Mouse (Mus musculus): ENCODE measurements around the gene Mmab. TPM values are rescaled to one million over a fixed set of nuclear protein-coding genes. Genes with fewer than 3 reads are reported as not detected.

Mmab gene
- polyA plus RNA-seq (2015; fragmentation: Nextera tagmentation; extraction: Ambion mirVana), result 32.0 and 34.5 TPM in 2 replicates

GRCm38 (mm10) chr5:114443566-114444367 is at the start of gene Mmab, which contains the start of gene Mvk:
Gene Mmab, minus strand, starts transcription at chr5:114444060.
Gene Mvk, plus strand, starts transcription at chr5:114444269.

Small RNA genes within 50 kb of the gene (microRNA-seq; reads per million reads assigned to microRNA genes)
- not detected for gene Mir7027

Other genes with a start within 250 kb of the Mmab start
- 0.23 TPM in 1 of 2 replicates, not detected in the other for gene Foxn4, start 170.3 kb downstream of the Mmab start, polyA plus RNA-seq (2015; fragmentation: Nextera tagmentation; extraction: Ambion mirVana)
- 0.41 and 0.68 TPM in 2 replicates for gene Myo1h, start 154.9 kb downstream of the Mmab start, polyA plus RNA-seq (2015; fragmentation: Nextera tagmentation; extraction: Ambion mirVana)
- gene Kctd10, start 63.6 kb downstream of the Mmab start, polyA plus RNA-seq (2015; fragmentation: Nextera tagmentation; extraction: Ambion mirVana), result 31.8 and 33.3 TPM in 2 replicates
- 25.5 and 31.4 TPM in 2 replicates for gene Ube3b, start 63.5 kb downstream of the Mmab start, polyA plus RNA-seq (2015; fragmentation: Nextera tagmentation; extraction: Ambion mirVana)
- 75.8 and 83.4 TPM in 2 replicates for gene Mvk, start 209 bp upstream of the Mmab start, polyA plus RNA-seq (2015; fragmentation: Nextera tagmentation; extraction: Ambion mirVana)
- 4.0 and 5.4 TPM in 2 replicates for gene Fam222a, start 124.0 kb upstream of the Mmab start, polyA plus RNA-seq (2015; fragmentation: Nextera tagmentation; extraction: Ambion mirVana)
- 1.1 and 1.5 TPM in 2 replicates for gene Trpv4, start 214.4 kb upstream of the Mmab start, polyA plus RNA-seq (2015; fragmentation: Nextera tagmentation; extraction: Ambion mirVana)
- 58.5 and 67.5 TPM in 2 replicates for gene Gltp, start 246.9 kb upstream of the Mmab start, polyA plus RNA-seq (2015; fragmentation: Nextera tagmentation; extraction: Ambion mirVana)